Mouse (Mus musculus) fat pad, adult 2 months (tissue): ENCODE measurements around the gene Map10.

ENCODE experiments used
- DNase-seq: peaks from one replicate; pipeline ENCODE4 v3.0.0-alpha.2; 2011; ENCODE audit warnings: low read depth, low spot score; ENCODE audit errors: extremely low read depth

Gene Map10

DNA sequence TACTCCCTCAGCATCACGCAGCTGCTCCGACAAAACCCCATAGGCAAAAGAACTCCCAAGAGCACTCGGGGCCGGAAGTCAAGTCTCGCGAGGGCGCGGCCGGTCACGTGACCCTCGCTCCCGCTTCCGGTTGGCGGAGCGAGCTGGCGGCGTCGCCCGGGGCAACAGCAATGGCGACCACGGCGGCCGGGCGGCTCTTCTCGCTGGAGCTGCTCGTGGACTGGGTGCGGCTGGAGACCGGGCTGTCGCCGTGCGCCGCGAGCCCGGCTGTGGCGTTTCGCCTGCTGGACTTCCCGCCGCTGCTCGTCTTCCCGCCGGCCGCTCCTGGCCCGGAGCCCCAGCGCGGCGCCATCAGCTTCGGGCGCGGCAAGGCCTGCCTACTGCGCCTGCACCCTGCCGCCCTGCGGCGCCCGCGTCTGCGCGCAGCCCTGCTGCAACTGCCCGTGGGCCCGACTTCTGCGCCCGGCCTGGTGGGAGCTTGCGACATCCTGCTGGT is at the start of gene Map10:
Map10 (plus strand) TSS at position 119 of the 496 bp plus-strand sequence.
- no peak for DNase-seq

DNA sequence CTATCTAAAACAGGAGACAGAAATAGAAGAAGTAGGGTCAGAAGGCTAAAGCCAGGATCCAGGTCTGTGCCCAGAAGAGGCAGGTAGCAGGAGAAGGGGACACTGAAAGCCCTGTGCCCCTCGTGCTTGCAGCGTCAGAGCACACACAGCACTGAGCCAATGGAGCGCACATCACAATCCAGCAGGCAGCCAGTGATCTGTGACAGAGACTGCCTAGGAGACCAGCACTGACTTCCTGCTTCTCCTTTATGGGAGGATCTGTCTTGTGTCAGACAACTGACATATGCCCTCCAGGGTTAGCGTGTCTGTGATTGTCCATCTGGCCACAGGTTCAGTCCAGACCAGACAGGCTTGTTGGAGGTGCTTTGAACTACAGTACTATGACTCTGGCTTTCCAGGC is 49.3 kb upstream of the Map10 start:
- DNase-seq = no peak

DNA sequence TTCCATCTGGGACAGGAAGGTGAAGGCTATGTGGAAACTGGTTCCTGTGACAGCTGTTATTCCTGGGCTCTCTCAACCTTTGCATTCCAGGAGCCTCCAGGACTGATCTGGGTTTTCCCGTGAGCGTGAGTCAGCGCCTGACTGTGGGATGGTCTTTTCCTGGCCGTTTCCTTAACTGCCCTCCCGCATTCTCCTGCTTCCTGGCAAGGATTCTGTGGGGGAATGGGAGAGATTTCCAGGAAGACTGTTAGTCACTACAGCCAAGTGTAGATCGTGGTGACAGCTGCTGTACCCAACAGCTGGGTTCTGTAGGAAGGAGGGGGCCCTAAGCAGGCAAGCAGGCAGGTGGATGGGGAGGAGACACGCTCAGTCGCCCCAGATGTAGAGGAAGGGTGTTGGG is 45.3 kb upstream of the Map10 start:
- DNase-seq = no peak

DNA sequence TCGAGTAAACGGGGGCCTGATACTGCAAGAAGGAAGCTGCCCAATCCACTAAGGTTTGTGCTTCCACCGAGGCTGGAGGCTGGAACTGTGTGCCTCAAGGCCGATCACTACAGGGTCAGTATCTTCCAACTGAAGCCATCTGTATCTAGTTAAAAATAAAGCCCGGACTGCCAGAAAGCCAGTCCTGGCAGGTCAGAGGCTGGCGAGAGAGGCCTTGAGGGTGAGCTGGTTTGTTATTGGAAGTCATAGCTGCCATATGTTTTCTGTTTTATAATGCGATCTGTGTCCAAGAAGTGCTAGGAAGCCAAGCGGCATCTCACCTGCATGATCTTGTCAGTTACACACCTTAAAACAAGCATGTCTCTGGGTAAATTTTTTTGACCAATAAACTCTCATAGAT is 43.2 kb upstream of the Map10 start:
- no peak for DNase-seq

DNA sequence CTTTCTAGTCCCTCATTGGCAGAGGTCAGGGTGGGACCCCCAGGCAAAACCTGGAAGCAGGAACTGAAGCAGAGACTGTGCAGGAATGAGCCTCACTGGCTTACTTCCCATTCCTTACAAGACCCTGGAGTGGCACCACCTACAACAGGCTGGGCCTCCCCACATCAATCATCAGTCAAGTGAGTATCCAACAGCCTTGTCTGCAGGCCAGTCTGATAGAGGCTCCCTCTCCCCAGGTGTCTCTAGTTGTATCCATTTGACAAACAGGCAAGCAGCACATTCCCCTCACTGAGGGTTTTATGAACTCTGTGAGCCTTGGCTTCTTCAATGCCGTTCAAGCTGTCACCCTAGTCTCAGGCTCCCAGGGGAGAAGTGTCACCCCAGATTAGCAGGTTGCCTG is 40.8 kb upstream of the Map10 start:
- no peak for DNase-seq

DNA sequence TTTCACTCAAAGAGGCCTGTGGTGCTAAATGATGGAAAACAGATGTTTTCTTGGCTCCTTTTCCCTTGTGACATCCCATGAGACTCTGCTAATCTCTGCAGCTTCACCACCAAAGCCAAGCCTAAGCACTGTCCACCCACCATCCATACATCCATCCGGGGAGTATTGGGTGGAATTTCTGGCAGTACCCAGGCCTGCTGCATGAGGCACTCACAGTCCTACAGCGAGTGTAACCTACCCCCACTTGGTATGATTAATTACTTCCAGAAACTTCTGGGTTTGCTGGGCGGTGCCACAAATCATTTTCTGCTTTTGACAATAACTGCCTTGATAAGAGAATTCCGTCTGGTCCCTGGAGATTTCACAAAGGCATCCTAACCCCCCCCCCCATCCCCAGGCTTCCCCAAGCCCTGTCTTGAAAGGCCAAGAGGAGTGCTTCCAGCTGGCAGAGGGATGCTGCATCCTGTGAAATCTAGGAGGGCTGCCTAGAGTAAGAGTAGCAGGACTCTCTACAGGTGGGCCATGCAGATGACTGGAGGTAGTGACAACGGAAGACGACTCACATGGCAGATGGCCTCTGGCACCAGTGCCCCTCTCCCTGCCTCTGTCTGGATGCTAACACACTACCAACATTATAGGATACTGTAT is 31.1 kb upstream of the Map10 start:
- no peak for DNase-seq

DNA sequence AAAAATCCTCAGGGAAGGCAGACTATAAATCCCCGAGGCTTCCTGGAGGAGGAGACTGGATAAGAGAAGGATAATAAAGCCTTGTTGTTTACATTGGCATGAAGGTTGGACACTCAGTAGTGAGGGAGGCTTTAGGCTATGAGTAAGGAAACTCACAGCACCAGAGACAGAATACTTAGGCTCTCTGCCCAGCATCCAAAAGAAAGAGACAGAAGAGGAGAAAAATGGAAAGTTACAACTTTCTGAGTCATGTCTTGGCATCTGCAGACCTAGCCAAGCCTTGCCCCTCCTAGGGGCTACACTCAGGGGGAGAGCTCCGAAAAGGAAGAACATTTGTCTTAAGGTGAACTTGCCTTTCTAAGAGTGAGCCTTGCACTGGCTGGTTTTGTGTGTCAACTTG is 30.0 kb upstream of the Map10 start:
- DNase-seq = no peak

DNA sequence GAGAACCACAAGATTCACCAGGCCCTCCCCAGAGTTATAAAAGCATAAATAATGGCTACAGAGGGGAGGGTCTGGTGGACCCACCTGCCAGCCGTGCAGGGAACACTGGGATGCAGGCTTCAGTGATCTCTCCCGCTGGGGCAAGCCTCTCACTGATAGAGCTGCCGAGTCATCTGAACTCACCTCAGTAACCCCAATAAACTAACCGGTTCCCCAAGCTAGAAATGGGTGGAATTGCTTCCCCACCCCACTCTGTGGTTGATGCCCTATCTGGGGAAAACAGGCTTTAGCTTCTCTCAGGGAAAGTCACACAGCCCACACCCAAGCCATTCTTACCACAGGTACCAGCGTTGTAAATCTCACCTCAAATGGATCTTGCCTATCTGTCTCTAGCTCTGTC is 28.9 kb upstream of the Map10 start:
- DNase-seq = no peak

DNA sequence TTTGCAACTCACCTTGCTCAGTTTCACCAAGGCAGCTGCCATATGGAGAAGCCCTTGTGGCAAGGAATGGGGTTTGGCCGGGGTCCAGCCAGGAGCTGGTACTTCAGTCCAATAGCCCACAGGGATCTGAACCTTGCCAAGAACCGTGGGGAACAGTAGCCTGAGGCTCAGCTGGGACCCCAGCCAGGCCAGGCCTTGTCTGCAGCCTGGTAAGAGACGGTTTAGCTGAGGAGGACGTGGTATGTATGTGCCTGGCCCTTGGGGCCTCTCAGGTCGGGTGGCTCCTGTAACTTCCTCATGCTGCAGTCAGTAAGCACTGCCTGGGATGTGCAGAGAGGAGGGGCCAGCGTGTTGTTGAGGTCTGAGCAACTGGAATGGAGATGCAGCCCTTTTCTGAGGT is 27.8 kb upstream of the Map10 start:
- peak; percentile 8 for DNase-seq

DNA sequence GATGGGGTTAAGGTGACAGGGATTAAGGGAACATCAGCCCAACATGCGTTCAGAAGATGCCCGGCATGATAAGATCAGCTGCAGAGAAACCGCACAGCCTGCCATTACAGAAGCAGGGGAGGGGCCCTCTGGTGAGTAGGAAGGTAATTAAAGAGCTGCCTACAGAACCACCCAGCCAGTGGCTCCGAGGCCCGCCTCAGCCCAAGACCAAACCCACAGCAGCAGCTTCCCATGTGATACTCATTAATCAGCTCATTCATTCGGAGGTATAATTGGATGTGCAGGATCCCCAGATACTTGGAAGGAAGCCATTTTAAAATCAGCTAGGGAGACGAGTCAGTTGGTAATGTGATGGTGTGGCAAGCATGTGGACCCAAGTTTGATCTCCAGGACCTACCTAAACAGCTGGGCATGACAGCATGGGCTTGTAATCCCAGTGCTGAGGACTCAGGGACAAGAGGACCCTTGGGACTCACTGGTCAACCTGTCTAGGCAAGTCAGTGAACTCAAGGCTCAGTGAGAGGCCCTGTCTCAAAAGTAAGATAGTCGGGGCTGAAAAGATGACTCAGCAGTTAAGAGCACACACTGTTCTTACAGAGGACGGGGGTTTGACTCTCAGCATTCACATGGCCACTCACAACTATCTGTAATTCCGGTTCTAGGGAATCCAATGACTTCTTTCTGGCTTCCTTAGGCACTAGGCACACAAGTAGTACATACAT is 23.7 kb upstream of the Map10 start:
- DNase-seq = no peak

DNA sequence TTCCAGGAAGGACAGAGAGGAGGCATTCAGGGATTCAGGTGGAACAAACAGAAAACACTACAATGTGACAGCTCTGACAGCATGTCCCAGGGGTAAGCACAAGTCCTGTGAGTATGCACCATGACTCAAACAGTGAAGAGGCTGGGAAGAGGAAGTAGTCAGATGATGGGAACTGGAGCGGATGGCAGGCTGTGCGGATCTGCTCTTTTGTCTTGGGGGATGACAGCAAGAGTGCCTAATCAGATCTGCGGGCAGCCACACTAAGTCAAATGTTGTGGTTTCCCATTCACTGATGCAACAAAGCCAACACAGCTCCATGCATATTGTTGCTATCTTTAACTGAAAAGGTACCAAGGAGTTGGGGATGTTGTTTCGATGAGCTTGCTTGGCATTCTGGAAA is 20.2 kb upstream of the Map10 start:
- no peak for DNase-seq

DNA sequence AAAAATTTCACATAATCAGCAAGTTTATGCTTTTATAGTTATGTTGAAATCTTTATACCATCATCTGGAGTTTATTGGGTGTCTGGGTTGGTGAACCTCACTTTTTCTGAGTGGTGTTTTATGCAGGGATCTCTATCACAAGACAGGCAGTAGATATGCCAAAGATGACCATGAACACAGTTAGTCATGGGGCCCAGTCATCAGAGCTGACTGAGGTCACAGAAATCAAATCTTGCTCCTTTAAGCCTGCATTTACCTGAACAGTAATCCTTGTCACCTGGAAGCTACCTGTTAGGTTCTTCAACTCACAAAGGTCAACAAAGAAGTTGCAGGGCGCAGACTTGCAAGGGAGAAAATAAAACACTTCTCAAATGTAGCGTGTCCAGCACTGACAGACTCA is 14.8 kb upstream of the Map10 start:
- no peak for DNase-seq

DNA sequence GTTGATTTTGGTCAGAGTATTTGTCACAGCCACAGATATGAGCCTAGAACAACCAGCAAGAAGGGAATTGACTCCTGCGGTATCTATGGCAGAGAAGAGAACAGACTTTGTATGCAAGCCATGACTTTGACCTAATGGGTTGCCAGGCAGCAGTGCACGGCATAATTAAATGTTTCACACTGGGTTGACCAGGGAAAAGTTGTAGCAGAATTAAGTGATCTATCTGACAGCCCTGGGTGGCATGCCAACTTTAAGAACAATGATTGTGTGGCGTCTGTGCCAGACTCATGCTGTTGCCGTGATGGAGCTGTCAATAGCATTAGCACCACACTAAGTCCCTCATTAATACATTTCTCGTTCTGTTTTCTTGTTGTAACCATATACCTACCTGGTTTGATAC is 11.1 kb upstream of the Map10 start:
- no peak for DNase-seq

DNA sequence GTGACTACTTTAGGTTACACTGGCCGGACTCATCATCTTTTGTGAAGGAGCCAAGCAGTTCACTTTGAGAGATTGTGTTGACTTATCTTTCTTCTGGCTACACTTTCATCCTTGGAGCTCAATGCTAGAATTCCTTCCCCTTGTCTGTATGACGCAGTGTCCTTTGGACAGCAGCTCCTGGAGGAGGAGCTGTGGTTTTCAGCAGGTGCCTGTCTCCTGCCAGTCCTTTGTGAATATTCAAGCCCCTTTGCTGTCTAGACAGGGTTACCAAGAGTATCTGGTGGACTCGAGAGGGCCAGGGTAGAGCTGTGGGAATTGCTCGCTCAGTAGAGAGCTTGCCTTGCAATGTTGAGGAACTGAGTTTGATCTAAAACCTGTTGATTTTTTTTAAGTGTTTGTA is 10.7 kb upstream of the Map10 start:
- DNase-seq = no peak

DNA sequence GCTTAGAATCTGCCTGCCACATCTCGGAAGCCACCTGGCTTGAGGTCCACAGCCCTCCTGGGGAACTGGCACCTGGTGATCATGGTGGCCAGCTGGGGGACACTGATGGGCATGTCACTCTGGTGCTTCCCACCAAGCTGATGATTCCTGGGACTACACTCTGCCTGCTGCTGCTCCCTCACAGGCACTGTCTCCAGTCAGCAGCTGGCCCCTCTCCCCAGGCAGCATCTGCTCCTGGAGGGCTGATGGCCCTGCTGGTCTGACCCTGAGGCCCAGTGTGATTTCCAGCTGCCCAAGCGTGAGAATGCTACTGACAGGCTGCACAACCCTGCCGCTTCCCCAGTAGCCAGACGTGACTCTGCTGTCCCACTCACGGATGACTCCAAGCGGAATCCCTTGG is 9.2 kb upstream of the Map10 start:
- DNase-seq = no peak

DNA sequence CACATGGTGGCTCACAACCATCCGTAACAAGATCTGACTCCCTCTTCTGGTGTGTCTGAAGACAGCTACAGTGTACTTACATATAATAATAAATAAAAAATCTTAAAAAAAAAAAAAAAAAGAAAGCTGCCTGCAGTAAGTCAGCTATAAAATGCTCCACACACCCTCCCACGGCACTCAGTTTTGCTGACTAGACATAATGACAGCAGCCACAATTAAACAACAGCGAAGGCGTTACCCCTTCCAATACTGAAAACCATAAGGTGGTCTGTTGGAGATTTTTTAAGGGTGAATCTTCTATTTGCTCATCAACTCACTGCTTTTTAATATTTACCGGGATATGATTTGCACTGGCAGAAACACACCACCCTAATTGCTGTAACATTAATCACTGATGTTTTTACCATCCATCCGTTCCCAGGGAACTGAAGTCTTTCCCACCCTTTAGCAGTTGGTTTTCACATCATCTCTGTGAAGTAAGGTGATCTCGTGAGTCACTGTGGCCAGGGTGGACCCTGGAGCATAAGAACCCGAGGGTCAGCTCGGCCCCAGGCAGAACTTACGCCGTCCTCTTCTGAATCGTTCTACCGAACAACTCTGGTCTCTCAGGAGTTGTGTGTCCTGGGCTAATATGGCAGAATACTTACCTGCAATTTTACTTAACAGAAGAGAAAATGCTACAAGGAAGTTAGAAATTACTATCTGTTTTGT is 7.5 kb upstream of the Map10 start:
- DNase-seq = no peak

DNA sequence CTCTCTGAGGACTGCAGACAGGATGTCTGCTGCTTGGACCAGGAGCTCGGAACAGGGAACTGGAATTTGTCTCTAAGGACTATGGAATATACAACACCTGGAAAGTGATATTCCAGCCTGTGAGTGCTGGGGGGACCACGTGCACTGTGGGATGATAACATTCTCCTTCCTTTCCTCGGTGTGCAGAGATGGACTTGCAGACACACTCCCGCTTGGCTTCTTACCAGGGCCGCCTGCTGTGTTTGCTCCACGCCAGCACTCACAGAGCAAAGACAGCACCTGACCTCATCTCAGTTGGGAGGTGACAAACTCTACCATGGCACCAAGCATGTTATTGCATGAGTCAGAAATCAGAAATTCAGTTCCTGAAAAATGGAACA is 7.0 kb upstream of the Map10 start:
- DNase-seq = no peak

DNA sequence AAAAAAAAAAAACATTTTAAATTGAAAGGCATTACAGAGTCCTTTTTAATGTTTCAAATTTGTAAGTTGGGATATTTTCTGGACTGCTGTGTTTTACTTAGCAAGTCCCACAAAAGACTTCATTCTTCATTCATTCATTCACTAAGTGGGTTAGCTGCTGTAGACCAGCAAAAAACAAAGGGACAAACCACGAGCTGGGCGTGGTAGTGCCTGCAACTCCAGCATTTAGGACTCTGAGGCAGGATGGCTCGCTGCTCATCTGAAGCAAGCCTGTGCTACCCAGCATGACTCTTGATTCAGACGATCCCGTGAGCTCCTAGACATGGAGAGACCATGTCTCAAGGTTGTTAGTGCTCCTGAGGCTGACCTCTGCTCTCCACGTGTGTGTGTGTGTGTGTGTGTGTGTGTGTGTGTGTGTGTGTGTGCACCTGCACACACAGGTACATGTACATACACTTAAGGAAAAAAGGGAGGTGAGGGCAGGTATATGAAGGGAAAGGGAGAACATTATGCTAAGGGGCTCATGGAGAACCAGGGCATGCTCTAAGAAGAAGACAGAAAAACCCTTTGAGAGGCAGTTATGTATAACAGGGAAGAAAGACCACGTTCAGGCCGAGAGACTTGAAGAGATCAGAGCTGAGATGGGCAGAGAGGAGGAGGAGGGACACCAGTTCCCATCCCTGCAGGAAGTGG is 4.3 kb upstream of the Map10 start:
- DNase-seq = no peak

DNA sequence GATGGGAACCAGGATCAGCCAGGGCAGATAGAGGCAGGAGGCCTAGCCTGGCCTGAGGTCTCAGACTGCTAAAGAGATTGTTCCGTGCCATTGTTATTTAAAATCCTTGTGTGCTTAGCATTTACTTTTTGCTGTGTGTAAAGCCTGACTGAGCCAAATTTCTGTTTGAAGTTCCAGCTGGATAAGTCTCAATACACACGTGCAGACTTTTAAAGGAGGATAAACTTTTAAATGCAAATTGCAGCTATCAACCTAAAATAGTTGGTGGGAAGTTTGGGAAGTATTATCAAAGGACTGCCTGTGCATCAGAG is 3.8 kb upstream of the Map10 start:
- DNase-seq = no peak

DNA sequence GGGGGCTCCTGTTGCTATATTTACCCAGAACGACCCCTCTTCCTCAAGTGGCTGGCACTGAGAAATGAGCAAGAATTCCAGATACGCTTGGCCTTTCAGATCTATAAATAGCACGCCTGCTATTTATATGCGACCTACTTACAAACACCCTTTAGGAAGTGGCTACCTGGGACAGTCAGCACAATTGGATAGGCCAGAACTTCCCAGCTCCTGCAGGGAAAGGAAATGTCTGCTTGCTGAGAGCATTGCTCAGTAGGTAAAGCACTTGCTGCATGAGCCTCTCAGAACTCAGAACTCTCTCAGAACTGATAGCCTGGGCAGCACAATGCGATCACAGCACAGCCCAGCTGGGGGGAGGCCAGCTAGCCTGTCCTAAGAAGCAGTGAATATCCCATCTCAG is 3.4 kb upstream of the Map10 start:
- DNase-seq = no peak

DNA sequence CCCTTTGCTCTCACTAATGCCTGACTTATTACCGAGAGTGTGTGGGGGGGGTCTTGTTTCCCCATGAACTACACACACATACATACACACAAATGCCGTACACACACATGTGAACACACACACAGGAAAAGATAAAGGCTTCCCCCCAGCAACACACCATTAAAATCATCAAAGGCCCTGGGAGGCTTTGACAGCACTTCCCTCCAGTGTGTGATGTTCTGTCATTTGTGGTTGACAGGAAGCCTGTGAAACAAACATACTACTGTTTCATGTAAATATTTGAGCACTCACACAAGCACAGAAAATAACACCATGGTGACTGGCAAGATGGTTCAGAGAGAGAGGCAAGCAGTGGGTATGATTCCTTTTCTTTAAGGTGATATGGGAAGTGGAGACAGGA is 2.4 kb upstream of the Map10 start:
- DNase-seq = no peak

DNA sequence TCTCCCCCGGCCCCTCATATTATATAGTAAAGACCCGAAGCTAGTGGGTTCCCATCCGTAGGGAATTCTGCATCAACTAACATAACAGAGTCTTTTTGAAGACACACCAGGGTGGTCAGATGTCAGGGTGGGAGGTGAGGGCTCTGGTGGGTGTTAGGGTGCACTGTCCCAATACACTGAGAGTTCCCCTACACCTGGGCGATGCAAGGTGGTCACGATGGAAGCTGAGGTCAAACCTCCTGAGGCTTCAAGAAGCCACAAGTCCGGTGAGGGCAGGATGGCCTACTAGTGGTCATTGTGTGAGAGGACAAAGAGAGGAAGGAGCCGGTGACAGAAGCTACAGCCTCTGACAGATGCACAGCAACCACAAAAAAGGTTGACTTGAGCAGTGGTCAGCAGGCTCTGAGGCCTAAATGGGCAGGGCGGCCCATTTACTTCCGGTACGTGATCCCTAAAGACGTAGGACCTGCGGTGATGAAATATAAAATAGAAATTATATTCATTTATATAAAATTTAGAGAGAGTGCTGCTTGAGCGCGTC is 389 bp upstream of the Map10 start:
- no peak for DNase-seq
